Mouse (Mus musculus) kidney, embryonic 14.5 days (tissue): ENCODE data around the gene Tubb5. TPM values are rescaled to one million over a fixed set of nuclear protein-coding genes. Genes with fewer than 3 reads are reported as not detected.
A peak's percentile ranks its signal among the peaks of the same experiment; 100 is the strongest.

Experiments
- ATAC-seq: fragments of 200-750 bp; cut with Nextera tagmentation; 2 replicates; pipeline ENCODE4 v1.8.0; 2017; ENCODE audit warnings: moderate number of reproducible peaks, mild to moderate bottlenecking, moderate TSS enrichment, moderate library complexity; ENCODE audit not compliant: low FRiP score, low TSS enrichment
- H3K27ac ChIP-seq: fragments of 300-500 bp; sonication (generic); 2 replicates; pipeline ENCODE4 v1.5.1; 2014; ENCODE audit warnings: low read depth, mild to moderate bottlenecking, low read length, moderate library complexity, mixed read lengths
- H3K27me3 ChIP-seq: fragments of 300-500 bp; sonication (generic); 2 replicates; pipeline ENCODE4 v1.6.1; 2014; ENCODE audit warnings: mild to moderate bottlenecking, low read length; ENCODE audit not compliant: control insufficient read depth, insufficient read depth
- H3K36me3 ChIP-seq: fragments of 300-500 bp; sonication (generic); 2 replicates; pipeline ENCODE4 v1.6.1; 2014; ENCODE audit warnings: low read length, mixed read lengths; ENCODE audit not compliant: control insufficient read depth, insufficient read depth
- H3K4me1 ChIP-seq: fragments of 300-500 bp; sonication (generic); 2 replicates; pipeline ENCODE4 v1.6.1; 2014; ENCODE audit warnings: low read length, mixed read lengths; ENCODE audit not compliant: control insufficient read depth, insufficient read depth
- H3K4me2 ChIP-seq: fragments of 300-500 bp; sonication (generic); replicated peaks from 2 replicates; pipeline ENCODE4 v1.6.1; 2014; ENCODE audit warnings: low read depth, mild to moderate bottlenecking, low read length
- H3K4me3 ChIP-seq: fragments of 300-500 bp; sonication (generic); 2 replicates; pipeline ENCODE4 v1.5.1; 2014; ENCODE audit warnings: mild to moderate bottlenecking, low read length
- H3K9ac ChIP-seq: fragments of 300-500 bp; sonication (generic); 2 replicates; pipeline ENCODE4 v1.6.1; 2014; ENCODE audit warnings: low read depth, mild to moderate bottlenecking, low read length, moderate library complexity
- H3K9me3 ChIP-seq: fragments of 300-500 bp; sonication (generic); 2 replicates; pipeline ENCODE4 v1.6.1; 2016; ENCODE audit warnings: low read length; ENCODE audit not compliant: control insufficient read depth
- WGBS: fragments of 180-500 bp; shearing (Covaris S2); extraction: QIAGEN DNeasy Blood & Tissue Kit; methylation state at CpG from one replicate; pipeline ENCODE4 v1.1.7; 2014; 5-methylcytosine and 5-hydroxymethylcytosine counted together
- polyA plus RNA-seq: library from polyadenylated mRNA; unstranded; fragments of >200 nt; fragmentation: Nextera tagmentation; extraction: Ambion mirVana; gene quantifications from 2 replicates; pipeline ENCODE4 v1.2.1, GENCODE M21; 2014

The Tubb5 gene
- polyA plus RNA-seq: 1,061 and 1,103 TPM in 2 replicates

DNA sequence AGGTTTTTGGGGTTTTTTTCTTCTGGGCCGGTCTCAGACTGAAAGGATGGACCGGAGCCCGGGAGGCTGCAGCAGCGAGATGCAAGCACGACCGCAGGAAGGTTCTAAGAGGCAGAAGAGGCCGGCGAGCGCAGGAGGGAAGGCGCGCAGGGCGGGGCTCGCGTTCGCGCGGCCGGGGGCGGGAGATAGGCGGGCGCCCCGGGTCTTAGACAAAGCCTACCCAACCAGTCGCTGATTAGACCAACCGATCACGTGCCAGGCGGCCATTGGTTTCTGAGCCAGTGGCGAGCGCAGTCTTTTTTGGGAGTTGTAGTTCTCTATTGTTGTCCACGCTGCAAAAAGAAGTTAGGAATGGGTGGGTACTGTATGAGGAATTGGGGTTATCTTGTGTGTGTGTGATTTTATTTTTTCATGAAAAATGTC lies at the start of gene Tubb5:
Gene Tubb5, minus strand, starts transcription at position 185 of the 423 bp plus-strand sequence.
- peak within 1 kb of the TSS; percentile 87 for H3K9ac ChIP-seq
- peak within 1 kb of the TSS; percentile 97 for H3K27ac ChIP-seq
- H3K4me1 ChIP-seq: peaks cover 34% of the 10 kb centered on the region
- no peaks in the 10 kb centered on the region for H3K9me3 ChIP-seq
- H3K27me3 ChIP-seq: no peaks in the 10 kb centered on the region
- H3K36me3 ChIP-seq: peaks cover 39% of the 10 kb centered on the region
- peak within 1 kb of the TSS; percentile 78 for H3K4me2 ChIP-seq
- H3K4me3 ChIP-seq: peak within 1 kb of the TSS; percentile 91
- WGBS: under 1% methylated on average over 29 of the region's 29 CpGs
- peak; percentile 75 for ATAC-seq

DNA sequence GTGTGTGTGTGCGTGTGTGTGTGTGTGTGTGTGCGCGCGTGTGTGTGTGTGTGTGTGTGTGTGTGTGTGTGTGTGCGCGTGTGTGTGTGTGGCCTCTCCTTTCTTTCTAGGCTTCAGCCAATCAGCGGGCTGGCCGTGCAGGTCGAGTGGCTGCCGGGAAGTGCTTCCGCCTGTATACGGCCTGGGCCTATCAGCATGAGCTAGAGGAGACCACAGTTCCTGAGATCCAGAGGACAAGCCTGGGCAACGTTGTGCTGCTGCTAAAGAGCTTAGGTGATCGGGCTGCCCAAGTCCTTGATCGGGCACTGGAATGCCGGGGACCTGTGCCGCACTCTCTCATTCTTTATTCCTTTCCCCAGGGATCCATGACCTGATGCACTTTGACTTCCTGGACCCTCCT lies 49.6 kb upstream of the Tubb5 start:
- peaks cover 94% of the 10 kb centered on the region for H3K36me3 ChIP-seq
- no peaks in the 10 kb centered on the region for H3K9me3 ChIP-seq
- no peak overlapping the region for H3K9ac ChIP-seq
- H3K4me2 ChIP-seq: no peak overlapping the region
- ATAC-seq: no peak
- no peaks in the 10 kb centered on the region for H3K27me3 ChIP-seq
- no peak overlapping the region for H3K27ac ChIP-seq
- no peaks in the 10 kb centered on the region for H3K4me1 ChIP-seq
- no peak overlapping the region for H3K4me3 ChIP-seq
- 72% methylated on average over 17 of the region's 17 CpGs for WGBS

DNA sequence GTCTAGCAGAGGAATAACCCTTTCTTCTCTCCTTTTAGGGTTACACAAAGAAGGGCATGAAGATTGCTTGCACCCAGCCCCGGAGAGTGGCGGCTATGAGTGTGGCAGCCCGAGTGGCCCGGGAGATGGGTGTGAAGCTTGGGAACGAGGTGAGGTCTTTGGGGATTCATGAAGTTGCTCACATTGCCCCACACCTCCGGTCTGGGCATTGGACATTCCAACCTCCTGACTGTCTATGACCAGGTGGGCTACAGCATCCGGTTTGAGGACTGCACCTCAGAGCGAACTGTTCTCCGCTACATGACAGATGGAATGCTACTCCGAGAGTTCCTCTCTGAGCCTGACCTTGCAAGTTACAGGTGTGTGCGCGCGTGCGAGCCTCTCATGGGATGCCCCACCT lies 45.7 kb upstream of the Tubb5 start:
- no peaks in the 10 kb centered on the region for H3K9me3 ChIP-seq
- no peaks in the 10 kb centered on the region for H3K27me3 ChIP-seq
- H3K4me1 ChIP-seq: no peaks in the 10 kb centered on the region; the same call in 1 of the 2 replicates
- H3K27ac ChIP-seq: no peak overlapping the region
- no peak for ATAC-seq
- H3K4me3 ChIP-seq: no peak overlapping the region
- WGBS: 97% methylated on average over 14 of the region's 14 CpGs
- H3K36me3 ChIP-seq: peaks cover 70% of the 10 kb centered on the region
- no peak overlapping the region for H3K9ac ChIP-seq
- H3K4me2 ChIP-seq: no peak overlapping the region

DNA sequence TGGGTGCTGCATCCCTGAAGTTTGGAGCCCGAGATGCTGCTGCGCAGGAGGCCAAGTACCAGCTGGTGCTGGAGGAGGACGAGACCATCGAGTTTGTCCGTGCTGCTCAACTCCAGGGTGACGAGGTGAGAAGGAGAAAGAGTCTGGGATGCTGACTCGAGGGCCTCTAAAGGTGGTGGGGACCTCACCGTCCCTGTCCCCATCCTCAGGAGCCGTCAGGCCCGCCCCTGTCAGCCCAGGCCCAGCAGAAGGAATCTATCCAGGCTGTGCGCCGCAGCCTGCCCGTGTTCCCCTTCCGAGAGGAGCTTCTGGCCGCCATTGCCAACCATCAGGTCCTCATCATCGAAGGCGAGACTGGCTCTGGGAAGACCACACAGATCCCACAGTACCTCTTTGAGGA lies 44.8 kb upstream of the Tubb5 start:
- Histone ChIP-seq H3K4me1 (no peaks in the 10 kb centered on the region; the same call in 1 of the 2 replicates), H3K9me3 (no peaks in the 10 kb centered on the region), H3K4me2 (no peak overlapping the region), H3K27ac (no peak overlapping the region), H3K36me3 (peaks cover 61% of the 10 kb centered on the region), H3K9ac (no peak overlapping the region), H3K27me3 (no peaks in the 10 kb centered on the region), H3K4me3 (no peak overlapping the region)
- 93% methylated on average over 17 of the region's 17 CpGs for WGBS
- no peak for ATAC-seq

DNA sequence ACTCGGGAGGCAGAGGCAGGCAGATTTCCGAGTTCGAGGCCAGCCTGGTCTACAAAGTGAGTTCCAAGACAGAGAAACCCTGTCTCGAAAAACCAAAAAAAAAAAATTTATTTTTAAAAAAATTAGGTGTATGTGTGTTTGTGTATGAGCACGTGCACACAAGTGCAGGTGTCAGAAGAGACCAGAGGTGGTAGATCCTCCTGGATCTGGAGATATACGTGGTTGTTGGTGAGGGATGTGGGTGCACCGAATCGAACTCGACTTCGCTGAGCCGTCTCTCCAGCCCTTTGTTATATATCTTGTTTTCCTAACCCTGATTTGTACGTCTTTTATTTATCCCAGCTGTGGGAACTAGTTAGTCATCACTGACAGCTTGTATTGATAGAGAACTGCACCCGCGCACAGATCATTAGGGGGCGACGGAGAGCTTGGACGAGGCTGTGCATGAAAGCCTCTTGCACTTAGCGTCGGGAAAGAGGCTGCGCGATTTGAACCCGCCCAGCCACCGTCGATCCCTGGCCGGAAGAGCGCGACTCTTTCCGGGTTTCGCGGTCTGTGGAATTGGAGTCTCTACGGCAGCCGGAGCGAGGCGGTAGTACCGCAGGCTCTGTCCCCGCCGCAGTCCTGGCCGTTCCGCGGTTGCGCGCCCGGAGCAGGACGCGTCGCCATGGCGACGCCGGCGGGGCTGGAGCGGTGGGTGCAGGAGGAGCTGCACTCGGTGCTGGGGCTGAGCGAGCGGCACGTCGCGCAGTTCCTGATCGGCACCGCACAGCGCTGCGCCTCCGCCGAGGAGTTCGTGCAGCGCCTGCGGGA lies 41.3 kb upstream of the Tubb5 start, which contains the start of gene Dhx16:
Gene Dhx16, plus strand, starts transcription at position 575 of the 813 bp plus-strand sequence.
- Histone ChIP-seq H3K27ac (no peak within 1 kb of the TSS), H3K36me3 (peaks cover 47% of the 10 kb centered on the region), H3K27me3 (no peaks in the 10 kb centered on the region), H3K4me2 (peak within 1 kb of the TSS; percentile 63), H3K4me1 (no peaks in the 10 kb centered on the region; the same call in 1 of the 2 replicates), H3K9me3 (no peaks in the 10 kb centered on the region), H3K9ac (peak within 1 kb of the TSS; percentile 91), H3K4me3 (peak within 1 kb of the TSS; percentile 98)
- WGBS: 6% methylated on average over 66 of the region's 66 CpGs
- peak; percentile 90 for ATAC-seq

DNA sequence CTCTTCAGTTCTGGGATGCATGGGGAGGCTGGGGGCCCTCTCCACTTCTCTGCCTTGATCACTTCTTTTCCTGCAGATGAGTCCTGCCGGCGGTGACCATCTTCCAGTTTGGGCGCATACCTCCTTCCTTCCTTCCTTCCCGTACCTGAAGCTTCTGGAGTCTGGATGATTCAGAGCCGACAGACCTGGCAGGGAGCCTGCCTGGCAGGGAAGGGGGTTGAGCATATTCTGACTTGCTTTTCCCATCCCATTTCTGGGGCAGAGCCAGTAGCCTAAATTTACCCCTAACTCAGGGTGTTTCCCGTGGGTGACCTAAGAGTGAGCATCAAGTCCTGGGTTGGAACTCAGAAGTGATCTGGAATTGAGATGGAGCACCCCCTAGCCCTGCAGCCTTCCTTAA lies 36.6 kb upstream of the Tubb5 start:
- no peaks in the 10 kb centered on the region for H3K27me3 ChIP-seq
- H3K36me3 ChIP-seq: peaks cover 31% of the 10 kb centered on the region
- no peak overlapping the region for H3K4me3 ChIP-seq
- H3K9me3 ChIP-seq: no peaks in the 10 kb centered on the region
- no peak overlapping the region for H3K4me2 ChIP-seq
- peaks cover 5% of the 10 kb centered on the region for H3K4me1 ChIP-seq
- no peak overlapping the region for H3K9ac ChIP-seq
- 81% methylated on average over 6 of the region's 6 CpGs for WGBS
- no peak for ATAC-seq
- H3K27ac ChIP-seq: no peak overlapping the region

DNA sequence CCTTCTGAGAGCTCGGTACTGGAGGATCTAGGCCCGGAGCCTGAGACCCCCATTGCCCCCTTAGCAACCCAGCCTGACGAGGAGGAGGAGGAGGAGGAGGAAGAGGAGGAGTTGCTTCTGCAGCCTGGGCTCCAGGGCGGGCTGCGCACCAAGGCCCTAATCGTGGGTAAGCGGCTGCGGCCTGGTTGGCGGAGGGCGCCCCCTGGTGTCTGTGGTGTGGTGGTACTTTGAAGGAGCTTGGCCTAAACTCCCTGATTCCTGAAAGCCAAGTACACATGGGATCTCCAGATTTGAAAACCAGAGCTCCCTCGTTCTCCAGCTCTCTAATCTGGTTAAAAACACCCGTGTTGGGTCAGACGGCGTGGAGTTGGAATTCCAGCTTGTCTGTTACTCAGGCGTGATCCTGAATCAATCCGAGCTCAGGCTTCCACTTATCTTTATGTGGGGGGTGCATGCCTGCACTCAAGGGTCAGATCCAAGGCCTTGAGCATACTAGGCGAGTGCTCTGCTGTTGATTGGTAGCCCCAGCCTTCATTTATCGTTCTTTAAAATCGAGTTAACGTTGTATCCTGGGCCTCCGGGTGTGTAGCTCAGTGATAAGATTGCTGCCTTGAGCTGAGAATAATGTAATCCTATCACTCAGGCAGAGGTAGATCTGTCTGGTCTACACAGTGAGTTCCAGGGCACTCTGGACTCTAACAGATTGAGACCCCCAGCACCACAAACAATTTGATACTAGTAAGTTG lies 35.8 kb upstream of the Tubb5 start:
- Histone ChIP-seq H3K36me3 (peaks cover 31% of the 10 kb centered on the region), H3K9me3 (no peaks in the 10 kb centered on the region), H3K9ac (no peak overlapping the region), H3K4me3 (no peak overlapping the region), H3K4me2 (no peak overlapping the region), H3K27me3 (no peaks in the 10 kb centered on the region), H3K27ac (no peak overlapping the region), H3K4me1 (peaks cover 13% of the 10 kb centered on the region)
- peak; percentile 61; the same call in 1 of the 2 replicates for ATAC-seq
- 36% methylated on average over 21 of the region's 21 CpGs for WGBS

DNA sequence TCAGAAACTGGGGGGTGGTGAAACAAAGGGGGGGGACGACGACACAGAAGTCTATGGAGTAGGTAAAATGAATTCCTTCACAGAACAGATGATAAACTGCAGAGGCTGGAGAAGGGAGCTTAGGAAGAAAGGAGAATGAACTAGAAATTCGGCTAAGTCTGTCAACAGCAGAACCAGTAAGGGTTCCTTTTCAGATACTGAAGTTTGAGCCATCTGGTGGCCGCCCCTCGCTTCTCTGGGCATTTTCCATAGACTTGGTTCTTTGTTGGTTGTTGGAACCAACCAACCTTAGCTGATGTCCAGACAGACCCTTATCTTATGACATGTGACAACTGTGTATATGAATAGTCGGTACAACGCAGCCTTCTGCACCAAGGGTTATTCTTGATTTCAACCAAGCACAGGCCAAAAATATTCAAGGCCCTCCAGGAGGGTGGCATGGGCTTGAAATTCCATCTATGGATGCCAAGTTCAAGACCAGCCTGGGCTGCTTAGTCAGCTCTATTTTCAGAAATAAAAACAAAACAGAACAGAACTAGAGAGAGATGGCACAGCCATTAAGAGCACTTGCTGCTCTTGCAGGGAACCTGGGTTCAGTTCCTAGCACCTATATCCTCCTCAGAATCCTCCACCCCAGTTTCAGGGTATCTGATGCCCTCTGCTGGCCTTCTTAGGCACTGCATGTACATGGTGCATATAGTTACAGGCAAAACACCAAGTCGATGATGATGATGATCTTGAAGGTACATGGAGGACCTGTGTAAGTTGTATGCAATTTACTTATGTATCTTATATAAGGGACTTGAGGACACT lies 33.0 kb upstream of the Tubb5 start:
- Histone ChIP-seq H3K27me3 (no peaks in the 10 kb centered on the region), H3K4me1 (peaks cover 33% of the 10 kb centered on the region), H3K9me3 (no peaks in the 10 kb centered on the region), H3K4me2 (peak overlapping the region; percentile 58; the same call in 1 of the 2 replicates), H3K9ac (0 out of 2 replicates have a peak overlapping the region, but pooled peaks have one; percentile 8), H3K27ac (peak overlapping the region; percentile 74; the same call in 1 of the 2 replicates), H3K4me3 (peak overlapping the region; percentile 54; the same call in 1 of the 2 replicates), H3K36me3 (peaks cover 27% of the 10 kb centered on the region)
- WGBS: 78% methylated on average over 8 of the region's 8 CpGs
- ATAC-seq: no peak
